Mouse (Mus musculus) left cerebral cortex, adult 11 months (tissue): ENCODE data around the gene Ch25h.

Source experiments
- DNase-seq: peaks from one replicate; pipeline ENCODE4 v3.0.0; 2022; ENCODE audit warnings: low spot score

The Ch25h gene

GRCm38 (mm10) chr19:34474991-34475971 is at the start of gene Ch25h:
Gene Ch25h (minus strand): TSS chr19:34475164.
- no peak for DNase-seq

GRCm38 (mm10) chr19:34524646-34525045 is 49.7 kb upstream of the Ch25h start:
- no peak for DNase-seq

GRCm38 (mm10) chr19:34523106-34523725 is 48.3 kb upstream of the Ch25h start:
- DNase-seq: no peak

GRCm38 (mm10) chr19:34521978-34522377 is 47.0 kb upstream of the Ch25h start:
- no peak for DNase-seq

GRCm38 (mm10) chr19:34521361-34521760 is 46.4 kb upstream of the Ch25h start:
- no peak for DNase-seq

- no peak for DNase-seq
Measured at GRCm38 (mm10) chr19:34520051-34520450, 45.1 kb upstream of the Ch25h start.

- no peak for DNase-seq
Measured at GRCm38 (mm10) chr19:34519646-34520045, 44.7 kb upstream of the Ch25h start.

- no peak for DNase-seq
Measured at GRCm38 (mm10) chr19:34518786-34519185, 43.8 kb upstream of the Ch25h start.

GRCm38 (mm10) chr19:34517812-34518594 is 43.0 kb upstream of the Ch25h start:
- DNase-seq: no peak

GRCm38 (mm10) chr19:34517197-34517596 is 42.2 kb upstream of the Ch25h start:
- no peak for DNase-seq

GRCm38 (mm10) chr19:34516346-34516745 is 41.4 kb upstream of the Ch25h start:
- no peak for DNase-seq

GRCm38 (mm10) chr19:34515681-34516080 is 40.7 kb upstream of the Ch25h start:
- no peak for DNase-seq

- no peak for DNase-seq
Measured at GRCm38 (mm10) chr19:34511528-34511927, 36.6 kb upstream of the Ch25h start.

GRCm38 (mm10) chr19:34510717-34511116 is 35.8 kb upstream of the Ch25h start:
- no peak for DNase-seq

- no peak for DNase-seq
Measured at GRCm38 (mm10) chr19:34505161-34505721, 30.3 kb upstream of the Ch25h start.

- peak; percentile 51 for DNase-seq
Measured at GRCm38 (mm10) chr19:34500763-34501162, 25.8 kb upstream of the Ch25h start.

GRCm38 (mm10) chr19:34496353-34496752 is 21.4 kb upstream of the Ch25h start:
- no peak for DNase-seq

GRCm38 (mm10) chr19:34493859-34494258 is 18.9 kb upstream of the Ch25h start:
- no peak for DNase-seq

GRCm38 (mm10) chr19:34483547-34483946 is 8.6 kb upstream of the Ch25h start:
- DNase-seq: no peak

- DNase-seq: no peak
Measured at GRCm38 (mm10) chr19:34474228-34474990, 555 bp downstream of the Ch25h start.

GRCm38 (mm10) chr19:34471703-34472102 is 3.3 kb downstream of the Ch25h start:
- DNase-seq: no peak
